Mouse (Mus musculus): ENCODE measurements around the gene Gm10406. TPM values are rescaled to one million over a fixed set of nuclear protein-coding genes. Genes with fewer than 3 reads are reported as not detected.
"Not testable (repeated sequence)": the region's sequence is repeated elsewhere in the genome, so short reads cannot be mapped to it uniquely, and the experiment has no call there.

The Gm10406 gene
- polyA plus RNA-seq (2015; fragmentation: Nextera tagmentation; extraction: Ambion mirVana): 0.30 and 0.31 TPM in 2 replicates

GRCm38 (mm10) chr14:7026781-7027749 lies at the start of gene Gm10406:
Gm10406 (minus strand) TSS chr14:7027449.
- under 1% methylated on average over 40 of the region's 70 CpGs for WGBS
- not testable (repeated sequence) for H3K9me3 ChIP-seq

DNA sequence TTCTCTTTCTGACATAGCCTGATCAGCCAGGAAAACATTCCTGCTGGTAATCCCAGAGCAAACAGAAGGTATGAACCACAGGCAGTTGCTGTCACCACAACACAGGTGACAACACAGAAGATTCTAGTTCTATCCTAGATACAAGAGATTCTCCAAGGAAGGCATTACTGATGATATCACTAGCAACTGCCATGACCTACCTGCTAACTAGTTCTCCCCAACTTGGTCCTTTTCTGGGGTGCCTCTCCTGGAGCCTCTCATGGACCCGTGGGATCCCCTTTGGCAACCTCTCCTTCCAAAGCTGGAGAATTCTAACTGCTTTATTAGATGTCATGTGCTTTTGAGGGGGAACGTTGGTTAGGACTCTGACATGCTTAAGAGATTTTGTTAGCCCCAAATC lies 17.6 kb upstream of the Gm10406 start, which contains the start of gene Gm3685:
Gene Gm3685, minus strand, starts transcription at position 101 of the 400 bp plus-strand sequence.
- not testable (repeated sequence) for ATAC-seq; H3K36me3 ChIP-seq; H3K4me1 ChIP-seq (replicated peaks); H3K9me3 ChIP-seq; H3K9ac ChIP-seq; H3K4me2 ChIP-seq (replicated peaks); H3K27me3 ChIP-seq (replicated peaks); H3K4me3 ChIP-seq (replicated peaks); H3K27ac ChIP-seq
- no CpG with 5 or more reads among the region's 2 CpGs for WGBS

More at GRCm38 (mm10) chr14:7026781-7027749, at the start of gene Gm10406:
- ATAC-seq; H3K27ac ChIP-seq; H3K27me3 ChIP-seq (replicated peaks); H3K36me3 ChIP-seq; H3K4me1 ChIP-seq (replicated peaks): not testable (repeated sequence)
- peak within 1 kb of the TSS; percentile 46 for H3K4me3 ChIP-seq (replicated peaks)
- H3K4me2 ChIP-seq (replicated peaks): peak within 1 kb of the TSS; percentile 90
- H3K9ac ChIP-seq: 0 out of 2 replicates have a peak within 1 kb of the TSS, but pooled peaks have one; percentile 32

DNA sequence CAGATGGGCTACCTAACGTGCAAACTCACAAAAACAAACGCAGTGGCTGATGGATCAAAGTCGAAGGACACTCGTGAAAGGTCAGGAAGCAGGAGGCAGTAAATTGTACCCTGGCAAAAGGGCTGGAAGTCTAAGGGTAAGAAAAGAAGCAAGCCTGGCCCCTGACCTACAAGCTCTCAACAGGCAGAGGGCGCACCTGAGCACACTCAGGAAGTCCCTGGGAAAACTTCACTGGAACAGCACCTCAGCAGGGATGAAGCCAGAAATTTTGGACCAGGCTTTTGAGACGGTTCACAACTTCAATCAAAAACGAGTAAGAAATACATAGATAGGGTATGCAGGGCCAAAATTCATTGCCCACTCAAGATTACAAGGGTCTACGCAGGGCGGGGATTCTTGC lies 975 bp downstream of the Gm10406 start:
- not testable (repeated sequence) for H3K4me1 ChIP-seq (replicated peaks); H3K4me3 ChIP-seq (replicated peaks); H3K27ac ChIP-seq; H3K4me2 ChIP-seq (replicated peaks); H3K9me3 ChIP-seq; H3K27me3 ChIP-seq (replicated peaks); ATAC-seq; H3K9ac ChIP-seq; H3K36me3 ChIP-seq
- 4% methylated on average over 9 of the region's 9 CpGs for WGBS

DNA sequence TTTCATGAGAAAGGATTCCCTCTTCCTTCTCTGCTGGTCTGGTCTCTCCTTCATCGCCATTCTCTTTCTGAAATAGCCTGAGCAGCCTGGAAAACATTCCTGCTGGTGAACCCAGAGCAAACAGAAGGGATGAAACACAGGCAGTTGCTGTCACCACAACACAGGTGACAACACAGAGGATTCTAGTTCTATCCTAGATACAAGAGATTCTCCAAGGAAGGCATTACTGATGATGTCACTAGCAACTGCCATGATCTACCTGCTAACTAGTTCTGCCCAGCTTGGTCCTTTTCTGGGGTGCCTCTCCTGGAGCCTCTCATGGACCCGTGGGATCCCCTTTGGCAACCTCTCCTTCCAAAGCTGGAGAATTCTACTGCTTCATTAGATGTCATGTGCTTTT lies 53.5 kb downstream of the Gm10406 start, which contains the start of gene Gm6356:
Gene Gm6356, minus strand, starts transcription at position 101 of the 400 bp plus-strand sequence.
- H3K4me1 ChIP-seq (replicated peaks); H3K9me3 ChIP-seq; H3K9ac ChIP-seq; ATAC-seq; H3K27me3 ChIP-seq (replicated peaks); H3K36me3 ChIP-seq; H3K4me3 ChIP-seq (replicated peaks); H3K4me2 ChIP-seq (replicated peaks); H3K27ac ChIP-seq: not testable (repeated sequence)
- WGBS: 40% methylated on average over 1 of the region's 2 CpGs

Other genes starting within 250 kb of the Gm10406 start
- not detected in 2 replicates for gene Gm3642, start 187.1 kb downstream of the Gm10406 start, polyA plus RNA-seq (2015; fragmentation: Nextera tagmentation; extraction: Ambion mirVana)
- gene Gm3667, start 137.5 kb downstream of the Gm10406 start, polyA plus RNA-seq (2015; fragmentation: Nextera tagmentation; extraction: Ambion mirVana): 0.44 and 0.55 TPM in 2 replicates
- gene Gm6356, start 53.6 kb downstream of the Gm10406 start, polyA plus RNA-seq (2015; fragmentation: Nextera tagmentation; extraction: Ambion mirVana): not detected in 2 replicates
- gene Gm3685, start 17.5 kb upstream of the Gm10406 start, polyA plus RNA-seq (2015; fragmentation: Nextera tagmentation; extraction: Ambion mirVana): not detected in 2 replicates
- 0.77 and 0.86 TPM in 2 replicates for gene Gm3696, start 73.2 kb upstream of the Gm10406 start, polyA plus RNA-seq (2015; fragmentation: Nextera tagmentation; extraction: Ambion mirVana)
- not detected in 2 replicates for gene Gm6676, start 98.0 kb upstream of the Gm10406 start, polyA plus RNA-seq (2015; fragmentation: Nextera tagmentation; extraction: Ambion mirVana)
- 2.3 and 2.9 TPM in 2 replicates for gene Gm3512, start 147.1 kb upstream of the Gm10406 start, polyA plus RNA-seq (2015; fragmentation: Nextera tagmentation; extraction: Ambion mirVana)
- gene Gm16434, start 167.1 kb upstream of the Gm10406 start, polyA plus RNA-seq (2015; fragmentation: Nextera tagmentation; extraction: Ambion mirVana): not detected in 2 replicates
- not detected in 2 replicates for gene Gm3727, start 237.3 kb upstream of the Gm10406 start, polyA plus RNA-seq (2015; fragmentation: Nextera tagmentation; extraction: Ambion mirVana)